Mouse (Mus musculus) forelimb bud, embryonic 11.5 days (tissue): ENCODE measurements at regions not wholly inside any gene's neighbourhood (a gene's known extent, or its start where the extent isn't known, plus 50 kb on each side); places are given as distances from the start of the nearest gene placed in this dataset.

Experiments used
- DNase-seq: peaks from one replicate; pipeline ENCODE4 v3.0.0-alpha.2; 2012; ENCODE audit warnings: low read depth, low spot score

- DNase-seq, result no peak
Observed at GRCm38 (mm10) chr13:97520988-97521547, 239.4 kb downstream of the Gm10260 start.

GRCm38 (mm10) chr13:97516731-97517130 is 243.7 kb downstream of the Gm10260 start:
- DNase-seq, result no peak

- peak; percentile 75 for DNase-seq
Observed at GRCm38 (mm10) chr13:97514421-97515066, 245.9 kb downstream of the Gm10260 start.

- no peak for DNase-seq
Observed at GRCm38 (mm10) chr13:97512521-97512920, 247.9 kb downstream of the Gm10260 start.

- no peak for DNase-seq
Observed at GRCm38 (mm10) chr13:97510431-97511261, 249.8 kb downstream of the Gm10260 start.

GRCm38 (mm10) chr13:97504949-97505348 is 255.5 kb downstream of the Gm10260 start:
- no peak for DNase-seq

GRCm38 (mm10) chr13:97503955-97504739 is 256.3 kb downstream of the Gm10260 start:
- no peak for DNase-seq

GRCm38 (mm10) chr13:97503391-97503790 is 257.0 kb downstream of the Gm10260 start:
- DNase-seq, result no peak

- DNase-seq, result no peak
Observed at GRCm38 (mm10) chr13:97500155-97500554, 259.2 kb downstream of the Enc1 start.

- DNase-seq, result no peak
Observed at GRCm38 (mm10) chr13:97498981-97499380, 258.1 kb downstream of the Enc1 start.

GRCm38 (mm10) chr13:97497928-97498327 is 257.0 kb downstream of the Enc1 start:
- DNase-seq, result no peak

GRCm38 (mm10) chr13:97494770-97495169 is 253.9 kb downstream of the Enc1 start:
- no peak for DNase-seq

- no peak for DNase-seq
Observed at GRCm38 (mm10) chr13:97493836-97494235, 252.9 kb downstream of the Enc1 start.

- DNase-seq, result no peak
Observed at GRCm38 (mm10) chr13:97492958-97493735, 252.2 kb downstream of the Enc1 start.

GRCm38 (mm10) chr13:97491865-97492847 is 251.3 kb downstream of the Enc1 start:
- DNase-seq, result no peak

GRCm38 (mm10) chr13:97490131-97490530 is 249.2 kb downstream of the Enc1 start:
- no peak for DNase-seq

- DNase-seq, result no peak
Observed at GRCm38 (mm10) chr13:97489721-97490120, 248.8 kb downstream of the Enc1 start.

- no peak for DNase-seq
Observed at GRCm38 (mm10) chr13:97489029-97489428, 248.1 kb downstream of the Enc1 start.

- no peak for DNase-seq
Observed at GRCm38 (mm10) chr13:97488518-97488917, 247.6 kb downstream of the Enc1 start.
